Mouse (Mus musculus): ENCODE measurements around the gene Cdk11b. TPM values are rescaled to one million over a fixed set of nuclear protein-coding genes. Genes with fewer than 3 reads are reported as not detected.

Cdk11b gene
- polyA plus RNA-seq, 1 experiment from 2014 or later, result 46.7 TPM

GRCm38 (mm10) chr4:155601997-155602456, 22.6 kb upstream of the Cdk11b start:
- Histone ChIP-seq H3K27ac (ENCODE audit: low read depth, low read length) (peak overlapping the region; percentile 100), H3K9ac (replicated peaks; ENCODE audit: low read depth, low read length) (peak overlapping the region; percentile 95), H3K9me3 (ENCODE audit: control insufficient read depth, low read length) (no peaks in the 10 kb centered on the region), H3K4me2 (ENCODE audit: low read depth, low read length) (peak overlapping the region; percentile 80), H3K4me3 (ENCODE audit: low read depth, low read length) (peak overlapping the region; percentile 95), H3K4me1 (ENCODE audit: control insufficient read depth, insufficient read depth, low read length) (peaks cover 5% of the 10 kb centered on the region), H3K27me3 (ENCODE audit: control insufficient read depth, insufficient read depth, low read length) (no peaks in the 10 kb centered on the region; the same call in 1 of the 2 replicates), H3K36me3 (ENCODE audit: control insufficient read depth, insufficient read depth, low read length) (peaks cover 4% of the 10 kb centered on the region; the same call in 1 of the 2 replicates)
- ATAC-seq (ENCODE audit: low read depth), result no peak; the same call in 1 of the 2 replicates
- 1% methylated on average over 30 of the region's 31 CpGs for WGBS

GRCm38 (mm10) chr4:155602753-155603152, 21.9 kb upstream of the Cdk11b start:
- ATAC-seq (ENCODE audit: low read depth), result no peak
- H3K4me2 ChIP-seq (ENCODE audit: low read depth, low read length), result peak overlapping the region; percentile 80
- H3K9ac ChIP-seq (replicated peaks; ENCODE audit: low read depth, low read length), result no peak overlapping the region

GRCm38 (mm10) chr4:155603801-155604200, 20.9 kb upstream of the Cdk11b start:
- no peak overlapping the region for H3K4me2 ChIP-seq (ENCODE audit: low read depth, low read length)
- H3K9me3 ChIP-seq (ENCODE audit: control insufficient read depth, low read length), result no peaks in the 10 kb centered on the region
- peaks cover 5% of the 10 kb centered on the region for H3K4me1 ChIP-seq (ENCODE audit: control insufficient read depth, insufficient read depth, low read length)
- H3K4me3 ChIP-seq (ENCODE audit: low read depth, low read length), result no peak overlapping the region
- WGBS, result 95% methylated on average over 6 of the region's 6 CpGs
- no peak overlapping the region for H3K27ac ChIP-seq (ENCODE audit: low read depth, low read length)
- no peaks in the 10 kb centered on the region; the same call in 1 of the 2 replicates for H3K27me3 ChIP-seq (ENCODE audit: control insufficient read depth, insufficient read depth, low read length)
- no peak overlapping the region for H3K9ac ChIP-seq (replicated peaks; ENCODE audit: low read depth, low read length)
- peaks cover 4% of the 10 kb centered on the region; the same call in 1 of the 2 replicates for H3K36me3 ChIP-seq (ENCODE audit: control insufficient read depth, insufficient read depth, low read length)
- no peak for ATAC-seq (ENCODE audit: low read depth)

More at GRCm38 (mm10) chr4:155602753-155603152, 21.9 kb upstream of the Cdk11b start:
- no peaks in the 10 kb centered on the region for H3K9me3 ChIP-seq (ENCODE audit: control insufficient read depth, low read length)
- H3K27ac ChIP-seq (ENCODE audit: low read depth, low read length), result no peak overlapping the region
- H3K36me3 ChIP-seq (ENCODE audit: control insufficient read depth, insufficient read depth, low read length), result peaks cover 4% of the 10 kb centered on the region; the same call in 1 of the 2 replicates
- 91% methylated on average over 1 of the region's 1 CpGs for WGBS
- peak overlapping the region; percentile 95; the same call in 1 of the 2 replicates for H3K4me3 ChIP-seq (ENCODE audit: low read depth, low read length)
- no peaks in the 10 kb centered on the region; the same call in 1 of the 2 replicates for H3K27me3 ChIP-seq (ENCODE audit: control insufficient read depth, insufficient read depth, low read length)
- peaks cover 5% of the 10 kb centered on the region for H3K4me1 ChIP-seq (ENCODE audit: control insufficient read depth, insufficient read depth, low read length)

- Histone ChIP-seq H3K4me2 (ENCODE audit: low read depth, low read length) (no peak overlapping the region), H3K36me3 (ENCODE audit: control insufficient read depth, insufficient read depth, low read length) (peaks cover 8% of the 10 kb centered on the region), H3K4me1 (ENCODE audit: control insufficient read depth, insufficient read depth, low read length) (peaks cover 5% of the 10 kb centered on the region), H3K27me3 (ENCODE audit: control insufficient read depth, insufficient read depth, low read length) (no peaks in the 10 kb centered on the region; the same call in 1 of the 2 replicates), H3K9me3 (ENCODE audit: control insufficient read depth, low read length) (no peaks in the 10 kb centered on the region), H3K27ac (ENCODE audit: low read depth, low read length) (no peak overlapping the region), H3K4me3 (ENCODE audit: low read depth, low read length) (no peak overlapping the region), H3K9ac (replicated peaks; ENCODE audit: low read depth, low read length) (no peak overlapping the region)
- no peak for ATAC-seq (ENCODE audit: low read depth)
- WGBS, result 95% methylated on average over 4 of the region's 4 CpGs
Observed at GRCm38 (mm10) chr4:155605132-155605531, 19.5 kb upstream of the Cdk11b start.

GRCm38 (mm10) chr4:155606825-155607224, 17.8 kb upstream of the Cdk11b start:
- H3K4me1 ChIP-seq (ENCODE audit: control insufficient read depth, insufficient read depth, low read length), result peaks cover 5% of the 10 kb centered on the region
- H3K27me3 ChIP-seq (ENCODE audit: control insufficient read depth, insufficient read depth, low read length), result no peaks in the 10 kb centered on the region; the same call in 1 of the 2 replicates
- no peak overlapping the region for H3K27ac ChIP-seq (ENCODE audit: low read depth, low read length)
- H3K4me3 ChIP-seq (ENCODE audit: low read depth, low read length), result no peak overlapping the region
- H3K4me2 ChIP-seq (ENCODE audit: low read depth, low read length), result no peak overlapping the region
- no peak overlapping the region for H3K9ac ChIP-seq (replicated peaks; ENCODE audit: low read depth, low read length)
- peaks cover 18% of the 10 kb centered on the region for H3K36me3 ChIP-seq (ENCODE audit: control insufficient read depth, insufficient read depth, low read length)
- no peaks in the 10 kb centered on the region for H3K9me3 ChIP-seq (ENCODE audit: control insufficient read depth, low read length)
- no peak for ATAC-seq (ENCODE audit: low read depth)
- 71% methylated on average over 2 of the region's 2 CpGs for WGBS

- no peak overlapping the region for H3K27ac ChIP-seq (ENCODE audit: low read depth, low read length)
- H3K4me1 ChIP-seq (ENCODE audit: control insufficient read depth, insufficient read depth, low read length), result no peaks in the 10 kb centered on the region
- ATAC-seq (ENCODE audit: low read depth), result no peak
- H3K4me3 ChIP-seq (ENCODE audit: low read depth, low read length), result no peak overlapping the region
- H3K9ac ChIP-seq (replicated peaks; ENCODE audit: low read depth, low read length), result no peak overlapping the region
- no peaks in the 10 kb centered on the region for H3K27me3 ChIP-seq (ENCODE audit: control insufficient read depth, insufficient read depth, low read length)
- no peaks in the 10 kb centered on the region for H3K9me3 ChIP-seq (ENCODE audit: control insufficient read depth, low read length)
- H3K36me3 ChIP-seq (ENCODE audit: control insufficient read depth, insufficient read depth, low read length), result peaks cover 56% of the 10 kb centered on the region
- 93% methylated on average over 3 of the region's 3 CpGs for WGBS
- no peak overlapping the region for H3K4me2 ChIP-seq (ENCODE audit: low read depth, low read length)
Observed at GRCm38 (mm10) chr4:155611860-155612259, 12.8 kb upstream of the Cdk11b start.

GRCm38 (mm10) chr4:155613264-155613663, 11.4 kb upstream of the Cdk11b start:
- H3K9me3 ChIP-seq (ENCODE audit: control insufficient read depth, low read length), result no peaks in the 10 kb centered on the region
- 94% methylated on average over 3 of the region's 3 CpGs for WGBS
- no peak overlapping the region for H3K4me3 ChIP-seq (ENCODE audit: low read depth, low read length)
- H3K36me3 ChIP-seq (ENCODE audit: control insufficient read depth, insufficient read depth, low read length), result peaks cover 65% of the 10 kb centered on the region
- no peak overlapping the region for H3K9ac ChIP-seq (replicated peaks; ENCODE audit: low read depth, low read length)
- H3K4me2 ChIP-seq (ENCODE audit: low read depth, low read length), result no peak overlapping the region
- no peak for ATAC-seq (ENCODE audit: low read depth)
- no peak overlapping the region for H3K27ac ChIP-seq (ENCODE audit: low read depth, low read length)
- H3K27me3 ChIP-seq (ENCODE audit: control insufficient read depth, insufficient read depth, low read length), result no peaks in the 10 kb centered on the region
- H3K4me1 ChIP-seq (ENCODE audit: control insufficient read depth, insufficient read depth, low read length), result no peaks in the 10 kb centered on the region

- WGBS, result 98% methylated on average over 5 of the region's 5 CpGs
- no peak for ATAC-seq (ENCODE audit: low read depth)
- Histone ChIP-seq H3K9me3 (ENCODE audit: control insufficient read depth, low read length) (no peaks in the 10 kb centered on the region), H3K36me3 (ENCODE audit: control insufficient read depth, insufficient read depth, low read length) (peaks cover 60% of the 10 kb centered on the region), H3K27me3 (ENCODE audit: control insufficient read depth, insufficient read depth, low read length) (no peaks in the 10 kb centered on the region), H3K4me2 (ENCODE audit: low read depth, low read length) (no peak overlapping the region), H3K27ac (ENCODE audit: low read depth, low read length) (no peak overlapping the region), H3K4me3 (ENCODE audit: low read depth, low read length) (no peak overlapping the region), H3K9ac (replicated peaks; ENCODE audit: low read depth, low read length) (no peak overlapping the region), H3K4me1 (ENCODE audit: control insufficient read depth, insufficient read depth, low read length) (no peaks in the 10 kb centered on the region; the same call in 1 of the 2 replicates)
Observed at GRCm38 (mm10) chr4:155618321-155618720, 6.3 kb upstream of the Cdk11b start.

- 92% methylated on average over 6 of the region's 6 CpGs for WGBS
- H3K9ac ChIP-seq (replicated peaks; ENCODE audit: low read depth, low read length), result no peak overlapping the region
- H3K27me3 ChIP-seq (ENCODE audit: control insufficient read depth, insufficient read depth, low read length), result no peaks in the 10 kb centered on the region
- ATAC-seq (ENCODE audit: low read depth), result no peak
- peaks cover 53% of the 10 kb centered on the region for H3K36me3 ChIP-seq (ENCODE audit: control insufficient read depth, insufficient read depth, low read length)
- no peak overlapping the region for H3K4me2 ChIP-seq (ENCODE audit: low read depth, low read length)
- no peak overlapping the region for H3K27ac ChIP-seq (ENCODE audit: low read depth, low read length)
- no peaks in the 10 kb centered on the region for H3K9me3 ChIP-seq (ENCODE audit: control insufficient read depth, low read length)
- H3K4me1 ChIP-seq (ENCODE audit: control insufficient read depth, insufficient read depth, low read length), result peaks cover 3% of the 10 kb centered on the region; the same call in 1 of the 2 replicates
- H3K4me3 ChIP-seq (ENCODE audit: low read depth, low read length), result no peak overlapping the region
Observed at GRCm38 (mm10) chr4:155630267-155630666, 5.6 kb downstream of the Cdk11b start.
